Mouse (Mus musculus) cerebellum, adult 2 months (tissue): Measurements from ENCODE around the gene Csf1.

Experiments
- CTCF ChIP-seq: fragments of 200-500 bp; IDR thresholded peaks from 2 replicates; pipeline ENCODE4 v1.5.1; 2011; ENCODE audit warnings: low read depth, mild to moderate bottlenecking, control low read depth, low read length, moderate library complexity, borderline replicate concordance; ENCODE audit not compliant: insufficient read depth
- POLR2A ChIP-seq: fragments of 200-500 bp; IDR thresholded peaks from 2 replicates; pipeline ENCODE4 v1.6.1; 2011; ENCODE audit warnings: low read length, control low read depth, borderline replicate concordance; ENCODE audit not compliant: insufficient read depth

DNA sequence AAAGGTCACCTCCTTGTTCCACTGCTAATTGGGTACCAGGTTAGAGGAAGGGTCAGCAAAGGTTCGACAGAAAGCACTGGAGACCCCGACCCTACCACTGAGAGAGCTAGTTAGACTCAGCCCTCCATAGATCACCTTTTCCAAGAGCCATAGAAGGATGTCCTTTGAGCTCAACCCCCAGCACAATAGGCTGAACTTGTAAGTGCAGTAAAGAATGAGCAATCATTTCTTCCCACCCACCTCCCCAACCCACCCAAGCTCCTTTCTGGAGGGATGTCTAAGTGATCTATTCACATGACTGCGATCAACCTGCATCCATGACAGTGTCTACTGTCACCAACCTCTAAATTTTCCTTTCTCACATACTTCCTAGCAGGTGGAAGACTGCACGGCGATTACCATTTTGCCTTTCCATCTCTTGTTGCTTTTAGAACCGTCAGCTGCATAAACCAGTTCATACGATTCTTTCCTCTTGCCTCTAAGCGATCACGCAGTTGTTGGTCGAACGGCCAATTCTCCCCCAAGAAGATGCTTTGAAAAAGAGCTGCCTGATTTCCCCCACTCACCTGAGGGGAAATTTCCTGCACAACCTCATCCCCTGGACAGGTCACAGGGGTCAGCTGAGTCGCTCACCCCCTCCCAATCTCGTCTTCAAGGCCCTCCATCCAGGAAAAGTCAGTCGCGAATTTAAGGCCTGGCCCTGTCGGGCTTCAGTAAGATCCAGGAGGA lies 64.9 kb downstream of the Csf1 start:
- TF ChIP-seq CTCF (no peak), POLR2A (no peak)
